Mouse (Mus musculus) intestine, postnatal 0 days (tissue): ENCODE measurements at regions not wholly inside any gene's neighbourhood (a gene's known extent, or its start where the extent isn't known, plus 50 kb on each side); places are given as distances from the start of the nearest gene placed in this dataset.

Experiments used
- ATAC-seq: fragments of 200-750 bp; cut with Nextera tagmentation; 2 replicates; pipeline ENCODE4 v1.8.0; 2017; ENCODE audit warnings: mild to moderate bottlenecking, moderate TSS enrichment, moderate library complexity
- H3K27ac ChIP-seq: fragments of 300-500 bp; sonication (generic); 2 replicates; pipeline ENCODE4 v1.5.1; 2014; ENCODE audit warnings: mild to moderate bottlenecking, low read depth, low read length, moderate library complexity
- H3K27me3 ChIP-seq: fragments of 300-500 bp; sonication (generic); replicated peaks from 2 replicates; pipeline ENCODE4 v1.6.1; 2014; ENCODE audit warnings: low read length, mixed read lengths; ENCODE audit not compliant: control insufficient read depth, insufficient read depth
- H3K36me3 ChIP-seq: fragments of 300-500 bp; sonication (generic); 2 replicates; pipeline ENCODE4 v1.6.1; 2014; ENCODE audit warnings: mild to moderate bottlenecking, moderate library complexity; ENCODE audit not compliant: control insufficient read depth, insufficient read depth
- H3K4me1 ChIP-seq: fragments of 300-500 bp; sonication (generic); replicated peaks from 2 replicates; pipeline ENCODE4 v1.6.1; 2014; ENCODE audit warnings: antibody characterized with exemption, low read length, mixed read lengths; ENCODE audit not compliant: control insufficient read depth, insufficient read depth
- H3K4me2 ChIP-seq: fragments of 300-500 bp; sonication (generic); replicated peaks from 2 replicates; pipeline ENCODE4 v1.6.1; 2014; ENCODE audit warnings: low read depth, mild to moderate bottlenecking, moderate library complexity
- H3K4me3 ChIP-seq: fragments of 300-500 bp; sonication (generic); 2 replicates; pipeline ENCODE4 v1.5.1; 2014; ENCODE audit warnings: low read depth, low read length
- H3K9ac ChIP-seq: fragments of 300-500 bp; sonication (generic); 2 replicates; pipeline ENCODE4 v1.6.1; 2014; ENCODE audit warnings: mild to moderate bottlenecking, low read depth, low read length
- H3K9me3 ChIP-seq: fragments of 300-500 bp; sonication (generic); 2 replicates; pipeline ENCODE4 v1.6.1; 2016; ENCODE audit warnings: mixed run types; ENCODE audit not compliant: control insufficient read depth
- CTCF ChIP-seq: sonication (generic); IDR thresholded peaks from 2 replicates; pipeline ENCODE4 v1.5.1; 2016; ENCODE audit warnings: low read depth, mild to moderate bottlenecking, control low read depth, antibody characterized with exemption, moderate library complexity
- WGBS: fragments of 180-500 bp; shearing (Covaris S2); extraction: QIAGEN DNeasy Blood & Tissue Kit; methylation state at CpG from one replicate; pipeline ENCODE4 v1.1.7; 2014; 5-methylcytosine and 5-hydroxymethylcytosine counted together

GRCm38 (mm10) chr5:54543556-54544061 is 545.3 kb downstream of the Stim2 start:
- ATAC-seq, result no peak
- TF ChIP-seq CTCF, result no peak
- WGBS, result 76% methylated on average over 3 of the region's 3 CpGs
- Histone ChIP-seq H3K4me3 (no peak overlapping the region), H3K27me3 (no peaks in the 10 kb centered on the region), H3K9ac (no peak overlapping the region), H3K9me3 (no peaks in the 10 kb centered on the region), H3K36me3 (no peaks in the 10 kb centered on the region), H3K4me2 (no peak overlapping the region), H3K4me1 (no peaks in the 10 kb centered on the region), H3K27ac (no peak overlapping the region)

- H3K4me3 ChIP-seq, result no peak overlapping the region
- TF ChIP-seq CTCF, result no peak
- ATAC-seq, result no peak
- 88% methylated on average over 2 of the region's 2 CpGs for WGBS
- H3K4me2 ChIP-seq, result no peak overlapping the region
- H3K9me3 ChIP-seq, result no peaks in the 10 kb centered on the region
- no peaks in the 10 kb centered on the region for H3K27me3 ChIP-seq
- H3K27ac ChIP-seq, result no peak overlapping the region
- H3K36me3 ChIP-seq, result no peaks in the 10 kb centered on the region
- no peaks in the 10 kb centered on the region for H3K4me1 ChIP-seq
- no peak overlapping the region for H3K9ac ChIP-seq
Measured at GRCm38 (mm10) chr5:54578519-54578918, 580.2 kb downstream of the Stim2 start.

- Histone ChIP-seq H3K4me3 (no peak overlapping the region), H3K27ac (no peak overlapping the region), H3K4me2 (no peak overlapping the region), H3K4me1 (no peaks in the 10 kb centered on the region), H3K36me3 (no peaks in the 10 kb centered on the region), H3K9me3 (no peaks in the 10 kb centered on the region), H3K9ac (no peak overlapping the region), H3K27me3 (no peaks in the 10 kb centered on the region)
- WGBS, result 83% methylated on average over 4 of the region's 4 CpGs
- ATAC-seq, result no peak
- no peak for TF ChIP-seq CTCF
Measured at GRCm38 (mm10) chr5:54579458-54579857, 581.2 kb downstream of the Stim2 start.

GRCm38 (mm10) chr5:54582175-54582574 is 583.9 kb downstream of the Stim2 start:
- H3K4me2 ChIP-seq, result no peak overlapping the region
- H3K27me3 ChIP-seq, result no peaks in the 10 kb centered on the region
- 86% methylated on average over 2 of the region's 2 CpGs for WGBS
- TF ChIP-seq CTCF, result no peak
- ATAC-seq, result no peak
- H3K27ac ChIP-seq, result no peak overlapping the region
- no peak overlapping the region for H3K4me3 ChIP-seq
- H3K9ac ChIP-seq, result no peak overlapping the region
- H3K9me3 ChIP-seq, result no peaks in the 10 kb centered on the region
- no peaks in the 10 kb centered on the region for H3K4me1 ChIP-seq
- H3K36me3 ChIP-seq, result no peaks in the 10 kb centered on the region

GRCm38 (mm10) chr5:54588332-54589020 is 590.2 kb downstream of the Stim2 start:
- Histone ChIP-seq H3K4me2 (no peak overlapping the region), H3K27me3 (no peaks in the 10 kb centered on the region), H3K9ac (no peak overlapping the region), H3K4me3 (no peak overlapping the region), H3K36me3 (no peaks in the 10 kb centered on the region), H3K4me1 (no peaks in the 10 kb centered on the region), H3K27ac (no peak overlapping the region), H3K9me3 (no peaks in the 10 kb centered on the region)
- no peak for ATAC-seq
- WGBS, result 69% methylated on average over 2 of the region's 2 CpGs
- TF ChIP-seq CTCF, result peak; percentile 48

GRCm38 (mm10) chr5:54610957-54611356 is 612.7 kb downstream of the Stim2 start:
- ATAC-seq, result no peak
- Histone ChIP-seq H3K9me3 (no peaks in the 10 kb centered on the region), H3K4me2 (no peak overlapping the region), H3K27me3 (no peaks in the 10 kb centered on the region), H3K27ac (no peak overlapping the region), H3K9ac (no peak overlapping the region), H3K4me1 (no peaks in the 10 kb centered on the region), H3K36me3 (no peaks in the 10 kb centered on the region), H3K4me3 (no peak overlapping the region)
- TF ChIP-seq CTCF, result no peak
- WGBS, result 76% methylated on average over 3 of the region's 3 CpGs
